Mouse (Mus musculus) CH12.LX (cell line): ENCODE measurements around the gene 6330409D20Rik. TPM values are rescaled to one million over a fixed set of nuclear protein-coding genes. Genes with fewer than 3 reads are reported as not detected.

ENCODE experiments used
- DNase-seq: peaks from one replicate; pipeline ENCODE4 v3.0.0-alpha.2; 2013; ENCODE audit errors: extremely low read depth
- H3K27ac ChIP-seq: 2 replicates; pipeline ENCODE4 v1.5.1; 2012; ENCODE audit warnings: low read depth, mild to moderate bottlenecking, control low read depth, moderate library complexity; ENCODE audit not compliant: insufficient read depth
- H3K27me3 ChIP-seq: replicated peaks from 2 replicates; pipeline ENCODE3; 2012; ENCODE audit warnings: inconsistent platforms
- H3K36me3 ChIP-seq, 2 experiments: replicated peaks in 1 of 2; 2 replicates each; pipeline versions ENCODE3 to v1.6.1; 2012; ENCODE audit warnings: inconsistent platforms in 1 of 2, low read length in 1 of 2, mild to moderate bottlenecking in 1 of 2, mixed read lengths in 1 of 2, moderate library complexity in 1 of 2; ENCODE audit not compliant: control insufficient read depth in 1 of 2, insufficient read depth in 1 of 2
- H3K4me1 ChIP-seq, 2 experiments: 2 replicates each; pipeline ENCODE4 v1.6.1; 2012; ENCODE audit warnings: inconsistent platforms in 1 of 2, moderate library complexity in 1 of 2; ENCODE audit not compliant: insufficient read depth in 2 of 2, control insufficient read depth in 1 of 2
- H3K4me2 ChIP-seq: 2 replicates; pipeline ENCODE4 v1.6.1; 2012; ENCODE audit warnings: low read depth, mild to moderate bottlenecking, control low read depth; ENCODE audit not compliant: poor library complexity, insufficient read depth, severe bottlenecking
- H3K4me3 ChIP-seq, 3 experiments: fragments of 150-350 bp in 1 of 3; sonication (generic) in 1 of 3; replicated peaks in 1 of 3; 2 replicates each; pipeline versions ENCODE3 to v1.5.1; 2011 to 2012; ENCODE audit warnings: low read depth in 2 of 3, low read length in 2 of 3, mild to moderate bottlenecking in 2 of 3, moderate library complexity in 2 of 3, control low read depth in 1 of 3, improper control_type of control experiment in 1 of 3, inconsistent platforms in 1 of 3, mixed read lengths in 1 of 3; ENCODE audit not compliant: poor library complexity in 1 of 3
- H3K79me2 ChIP-seq: replicated peaks from 2 replicates; pipeline ENCODE4 v1.6.1; 2012; ENCODE audit warnings: mild to moderate bottlenecking, moderate library complexity; ENCODE audit not compliant: control insufficient read depth, poor library complexity, insufficient read depth, severe bottlenecking; ENCODE audit errors: extremely low read depth
- H3K9ac ChIP-seq: 2 replicates; pipeline ENCODE4 v1.6.1; 2012; ENCODE audit warnings: low read depth, mild to moderate bottlenecking, control low read depth, moderate library complexity; ENCODE audit not compliant: insufficient read depth
- H3K9me3 ChIP-seq: replicated peaks from 2 replicates; pipeline ENCODE3; 2012; ENCODE audit warnings: low read length, inconsistent platforms, mixed read lengths
- BHLHE40 ChIP-seq: IDR thresholded peaks from 2 replicates; pipeline ENCODE4 v1.6.1; 2011; ENCODE audit warnings: mild to moderate bottlenecking, low read depth, low read length, improper control_type of control experiment
- CHD2 ChIP-seq: IDR thresholded peaks from 2 replicates; pipeline ENCODE4 v1.6.1; 2011; ENCODE audit warnings: low read length, improper control_type of control experiment
- E2F4 ChIP-seq: IDR thresholded peaks from 2 replicates; pipeline ENCODE4 v1.6.1; 2011; ENCODE audit warnings: low read depth, low read length, improper control_type of control experiment; ENCODE audit not compliant: insufficient replicate concordance
- ELF1 ChIP-seq: IDR thresholded peaks from 2 replicates; pipeline ENCODE4 v1.6.1; 2014; ENCODE audit warnings: low read depth, mild to moderate bottlenecking, inconsistent platforms, low read length, improper control_type of control experiment
- EP300 ChIP-seq: IDR thresholded peaks from 2 replicates; pipeline ENCODE4 v1.6.1; 2011; ENCODE audit warnings: low read length, improper control_type of control experiment
- HCFC1 ChIP-seq: IDR thresholded peaks from 2 replicates; pipeline ENCODE4 v1.6.1; 2012; ENCODE audit warnings: low read depth, mild to moderate bottlenecking, inconsistent platforms, low read length, improper control_type of control experiment
- IRF4 ChIP-seq: IDR thresholded peaks from 2 replicates; pipeline ENCODE4 v1.6.1; 2014; ENCODE audit warnings: low read depth, mild to moderate bottlenecking, inconsistent platforms, low read length, improper control_type of control experiment
- JUN ChIP-seq: IDR thresholded peaks from 2 replicates; pipeline ENCODE4 v1.6.1; 2011; ENCODE audit warnings: low read depth, mild to moderate bottlenecking, low read length, improper control_type of control experiment, moderate library complexity; ENCODE audit not compliant: insufficient read depth
- KAT2A ChIP-seq: IDR thresholded peaks from 2 replicates; pipeline ENCODE4 v1.6.1; 2012; ENCODE audit warnings: low read length, improper control_type of control experiment, inconsistent platforms; ENCODE audit not compliant: insufficient replicate concordance
- MAFK ChIP-seq: IDR thresholded peaks from 2 replicates; pipeline ENCODE4 v1.6.1; 2011; ENCODE audit warnings: low read length, improper control_type of control experiment; ENCODE audit not compliant: insufficient replicate concordance
- MXI1 ChIP-seq: IDR thresholded peaks from 2 replicates; pipeline ENCODE4 v1.6.1; 2011; ENCODE audit warnings: mild to moderate bottlenecking, low read depth, low read length, improper control_type of control experiment
- MYC ChIP-seq: IDR thresholded peaks from 2 replicates; pipeline ENCODE4 v1.6.1; 2011; ENCODE audit warnings: low read depth, mild to moderate bottlenecking, improper control_type of control experiment, low read length
- NELFE ChIP-seq: IDR thresholded peaks from 2 replicates; pipeline ENCODE4 v1.6.1; 2011; ENCODE audit warnings: low read depth, low read length, improper control_type of control experiment
- NRF1 ChIP-seq: IDR thresholded peaks from 2 replicates; pipeline ENCODE4 v1.6.1; 2014; ENCODE audit warnings: low read depth, mild to moderate bottlenecking, inconsistent platforms, low read length, improper control_type of control experiment, moderate library complexity
- PAX5 ChIP-seq: IDR thresholded peaks from 2 replicates; pipeline ENCODE4 v1.6.1; 2012; ENCODE audit warnings: low read length, inconsistent platforms, mixed read lengths
- POLR2A ChIP-seq: IDR thresholded peaks from 2 replicates; pipeline ENCODE4 v1.6.1; 2011; ENCODE audit warnings: low read depth, mild to moderate bottlenecking, improper control_type of control experiment, low read length
- POLR2AphosphoS2 ChIP-seq: IDR thresholded peaks from 2 replicates; pipeline ENCODE4 v1.6.1; 2011; ENCODE audit warnings: low read depth, low read length, improper control_type of control experiment
- RCOR1 ChIP-seq: conservative IDR thresholded peaks from 2 replicates; pipeline ENCODE4 v1.6.1; 2012; ENCODE audit warnings: low read depth, mild to moderate bottlenecking, inconsistent platforms, low read length, improper control_type of control experiment
- SIN3A ChIP-seq: IDR thresholded peaks from 2 replicates; pipeline ENCODE4 v1.6.1; 2012; ENCODE audit warnings: low read length, improper control_type of control experiment, inconsistent platforms
- TBP ChIP-seq: conservative IDR thresholded peaks from 2 replicates; pipeline ENCODE4 v1.6.1; 2011; ENCODE audit warnings: low read depth, low read length, improper control_type of control experiment
- TCF12 ChIP-seq: IDR thresholded peaks from 2 replicates; pipeline ENCODE4 v1.6.1; 2014; ENCODE audit warnings: low read depth, mild to moderate bottlenecking, inconsistent platforms, low read length, improper control_type of control experiment
- USF2 ChIP-seq: conservative IDR thresholded peaks from 2 replicates; pipeline ENCODE4 v1.6.1; 2011; ENCODE audit warnings: low read depth, low read length, improper control_type of control experiment
- ZC3H11A ChIP-seq: IDR thresholded peaks from 2 replicates; pipeline ENCODE4 v1.6.1; 2012; ENCODE audit warnings: low read depth, mild to moderate bottlenecking, inconsistent platforms, low read length, improper control_type of control experiment
- ZKSCAN1 ChIP-seq: IDR thresholded peaks from 2 replicates; pipeline ENCODE4 v1.6.1; 2012; ENCODE audit warnings: low read depth, inconsistent platforms, low read length, improper control_type of control experiment, borderline replicate concordance
- ZMIZ1 ChIP-seq: IDR thresholded peaks from 2 replicates; pipeline ENCODE4 v1.6.1; 2012; ENCODE audit warnings: low read depth, mild to moderate bottlenecking, inconsistent platforms, low read length, improper control_type of control experiment
- ZNF384 ChIP-seq: IDR thresholded peaks from 2 replicates; pipeline ENCODE4 v1.6.1; 2012; ENCODE audit warnings: low read depth, low read length, improper control_type of control experiment, inconsistent platforms
- dilution Hi-C: fragments of 300-500 bp; cut with MboI; formaldehyde crosslinking; loops from 2 replicates; pipeline ENCODE4 v1.14.3; 2020; ENCODE audit warnings: low sequenced_read_pairs; ENCODE audit not compliant: extremely low pct_unique_long_range_greater_than_20kb, extremely low pct_ligation_motif_present
- in situ Hi-C: fragments of 300-500 bp; cut with MboI; formaldehyde crosslinking; loops from 3 replicates; pipeline ENCODE4 v1.14.3; 2019; ENCODE audit warnings: low sequenced_read_pairs, low pct_ligation_motif_present, low pct_unique_long_range_greater_than_20kb, mixed read lengths
- polyA plus RNA-seq: library from polyadenylated mRNA; unstranded; fragments of >175 nt; gene quantifications from 2 replicates; pipeline ENCODE4 v1.2.1, GENCODE M21; 2012; ENCODE audit warnings: low read depth; ENCODE audit not compliant: insufficient read length
- total RNA-seq, 2 experiments: library from RNA; depleted of rRNA; stranded (reverse); fragments of 300-350 nt in 1 of 2; fragments of >200 nt in 1 of 2; gene quantifications; 2 replicates each; pipeline ENCODE4 v1.2.3; 2012 to 2014

Gene 6330409D20Rik
- total and polyA plus RNA-seq, 3 experiments = 0.46 TPM; not detected in 2

- H3K4me3 ChIP-seq = no peak overlapping the region
- no peak for DNase-seq
- no peaks in the 10 kb centered on the region for H3K9me3 ChIP-seq
- dilution Hi-C loops = no loop called here
- H3K27ac ChIP-seq = no peak overlapping the region
- H3K36me3 ChIP-seq = peaks cover 63 to 84% of the 10 kb centered on the region in 2 experiments
- TF ChIP-seq SIN3A = no peak
- TF ChIP-seq RCOR1 = no peak
- TF ChIP-seq BHLHE40 = no peak
- no peak for TF ChIP-seq HCFC1
- no peak for TF ChIP-seq IRF4
- no peak for TF ChIP-seq ELF1
- no peak for TF ChIP-seq MAFK
- TF ChIP-seq NRF1 = no peak
- no peak for TF ChIP-seq TBP
- TF ChIP-seq NELFE = no peak
- TF ChIP-seq MXI1 = no peak
- no peak for TF ChIP-seq EP300
- no peak for TF ChIP-seq E2F4
- TF ChIP-seq POLR2AphosphoS2 = no peak
- no peak for TF ChIP-seq TCF12
- no peak for TF ChIP-seq ZC3H11A
- TF ChIP-seq CHD2 = no peak
- no peak for TF ChIP-seq USF2
- no peak for TF ChIP-seq MYC
- TF ChIP-seq, all 38 proteins: peak for 0
- Histone ChIP-seq H3K9ac (no peak overlapping the region), H3K4me2 (no peak overlapping the region), H3K4me1 (peaks cover 0 to 17% of the 10 kb centered on the region in 2 experiments; a peak in 1 of 4 replicates), H3K79me2 (no peaks in the 10 kb centered on the region), H3K27me3 (no peaks in the 10 kb centered on the region)
- in situ Hi-C loops = no loop called here
Observed at GRCm38 (mm10) chr2:32751665-32752033, 10.8 kb upstream of the 6330409D20Rik start.

GRCm38 (mm10) chr2:32750887-32751664, 10.3 kb upstream of the 6330409D20Rik start:
- Histone ChIP-seq H3K4me2 (no peak overlapping the region), H3K4me3 (no peak overlapping the region), H3K9me3 (no peaks in the 10 kb centered on the region), H3K36me3 (peaks cover 69 to 89% of the 10 kb centered on the region in 2 experiments), H3K79me2 (no peaks in the 10 kb centered on the region), H3K27me3 (no peaks in the 10 kb centered on the region), H3K9ac (no peak overlapping the region), H3K4me1 (peaks cover 0 to 17% of the 10 kb centered on the region in 2 experiments; a peak in 1 of 4 replicates), H3K27ac (no peak overlapping the region)
- DNase-seq = no peak
- no peak for TF ChIP-seq MXI1
- TF ChIP-seq POLR2A = no peak
- TF ChIP-seq ZNF384 = no peak
- TF ChIP-seq JUN = no peak
- no peak for TF ChIP-seq ZKSCAN1
- TF ChIP-seq NELFE = no peak
- no peak for TF ChIP-seq MYC
- TF ChIP-seq KAT2A = no peak
- TF ChIP-seq ZMIZ1 = no peak
- TF ChIP-seq ELF1 = no peak
- no peak for TF ChIP-seq BHLHE40
- TF ChIP-seq IRF4 = no peak
- no peak for TF ChIP-seq NRF1
- no peak for TF ChIP-seq PAX5
- TF ChIP-seq POLR2AphosphoS2 = no peak
- TF ChIP-seq EP300 = no peak
- no peak for TF ChIP-seq E2F4
- dilution Hi-C loops (no loop called here), in situ Hi-C loops (no loop called here)
